Mouse (Mus musculus): Measurements from ENCODE around the gene Tmigd3. TPM values are rescaled to one million over a fixed set of nuclear protein-coding genes. Genes with fewer than 3 reads are reported as not detected.

The Tmigd3 gene
- total RNA-seq (2012; rRNA removed) (0.27 and 0.39 TPM in 2 replicates), polyA plus RNA-seq (2012; ENCODE audit: insufficient read depth in 1 of 2, insufficient read length in 2 of 2, low read depth in 1 of 2, low replicate concordance in 2 of 2, missing spikeins in 1 of 2) (under 1 TPM in 1 of 2 experiments, not detected in 1; 0.36 TPM)

DNA sequence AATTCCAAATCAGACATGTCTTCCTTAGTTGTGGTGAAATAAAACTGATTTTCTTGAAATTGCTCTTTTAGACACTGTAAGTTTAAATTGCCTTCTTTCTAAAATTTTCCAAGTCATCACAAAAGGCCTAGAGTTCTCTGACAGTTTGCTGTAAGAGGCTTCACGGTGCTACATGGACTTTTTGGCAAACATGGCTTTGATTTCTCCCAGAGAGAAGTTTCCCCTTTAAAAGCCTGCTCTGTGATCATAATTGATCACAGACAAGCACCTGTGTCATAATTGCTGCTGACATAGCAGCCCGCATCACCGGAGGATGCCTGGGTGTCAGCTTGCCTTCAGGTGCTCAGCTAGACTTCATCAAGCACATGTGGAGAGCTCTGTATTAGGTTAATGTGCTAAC is at the start of gene Tmigd3, which contains the start of gene Adora3:
Gene Tmigd3, plus strand, starts transcription at position 346 of the 400 bp plus-strand sequence.
Gene Adora3, plus strand, starts transcription at position 301 of the 400 bp plus-strand sequence.
- no peak within 1 kb of the TSS for H3K4me3 ChIP-seq (ENCODE audit: control insufficient read depth in 1 of 2, insufficient read depth in 1 of 2, low read depth in 2 of 2, low read length in 2 of 2)
- peaks cover 0 to 5% of the 10 kb centered on the region in 2 experiments; a peak in 2 of 4 replicates for H3K4me1 ChIP-seq (ENCODE audit: control insufficient read depth in 1 of 2, insufficient read depth in 2 of 2, low read length in 2 of 2)
- H3K9me3 ChIP-seq (replicated peaks; ENCODE audit: insufficient read depth, low read length): no peaks in the 10 kb centered on the region
- H3K9ac ChIP-seq (ENCODE audit: control insufficient read depth, low read depth, low read length, poor library complexity, severe bottlenecking): no peak within 1 kb of the TSS
- no peaks in the 10 kb centered on the region for H3K79me2 ChIP-seq (ENCODE audit: control insufficient read depth, insufficient read depth, low read length, poor library complexity)
- H3K27me3 ChIP-seq (ENCODE audit: control insufficient read depth in 1 of 2, insufficient read depth in 2 of 2, low read length in 2 of 2): 0 out of 4 replicates have a peak, but pooled peaks cover 0 to 2% of the 10 kb centered on the region in 2 experiments
- H3K36me3 ChIP-seq (ENCODE audit: control insufficient read depth in 1 of 2, insufficient read depth in 2 of 2, low read length in 2 of 2): no peaks in the 10 kb centered on the region
- no peak within 1 kb of the TSS for H3K27ac ChIP-seq (ENCODE audit: control insufficient read depth, low read depth, low read length)
- TF ChIP-seq ELF1 (IDR thresholded peaks at IDR 0.05; ENCODE audit: low read depth, low read length) (no peak), ZC3H11A (IDR thresholded peaks at IDR 0.05; ENCODE audit: low read depth, low read length) (no peak), NELFE (IDR thresholded peaks at IDR 0.05; ENCODE audit: low read depth, low read length) (no peak), RCOR1 (IDR thresholded peaks at IDR 0.05; ENCODE audit: low read depth, low read length) (no peak), UBTF (IDR thresholded peaks at IDR 0.05; ENCODE audit: borderline replicate concordance, insufficient read depth, low read depth, low read length) (no peak), GATA1 (IDR thresholded peaks at IDR 0.05; ENCODE audit: low read depth, low read length) (no peak), TCF12 (IDR thresholded peaks at IDR 0.05; ENCODE audit: low read depth, low read length) (no peak), CHD1 (IDR thresholded peaks at IDR 0.05; ENCODE audit: low read depth, low read length) (no peak), GABPA (IDR thresholded peaks at IDR 0.05; ENCODE audit: low read depth, low read length) (no peak), POLR2AphosphoS5 (IDR thresholded peaks at IDR 0.05; ENCODE audit: borderline replicate concordance, low read depth, low read length) (no peak), CTCF (IDR thresholded peaks at IDR 0.05 in 2 of 3, conservative IDR thresholded peaks at IDR 0.05 in 1 of 3; ENCODE audit: control insufficient read depth in 1 of 3, insufficient read depth in 1 of 3, low read depth in 2 of 3, low read length in 3 of 3, poor library complexity in 1 of 3, severe bottlenecking in 1 of 3) (no peak), ZNF384 (IDR thresholded peaks at IDR 0.05; ENCODE audit: low read depth, low read length) (no peak), KAT2A (conservative IDR thresholded peaks at IDR 0.05; ENCODE audit: low read depth, low read length) (no peak), POLR2AphosphoS2 (IDR thresholded peaks at IDR 0.05; ENCODE audit: low read length) (no peak), ZKSCAN1 (IDR thresholded peaks at IDR 0.05; ENCODE audit: low read depth, low read length) (no peak), HCFC1 (IDR thresholded peaks at IDR 0.05; ENCODE audit: low read depth, low read length) (no peak), TAL1 (IDR thresholded peaks at IDR 0.05; ENCODE audit: low read length) (no peak), MAZ (IDR thresholded peaks at IDR 0.05; ENCODE audit: low read depth, low read length) (no peak), SIN3A (IDR thresholded peaks at IDR 0.05; ENCODE audit: low read length) (no peak), SMC3 (IDR thresholded peaks at IDR 0.05; ENCODE audit: low read depth, low read length) (no peak)
- no peak for DNase-seq (ENCODE audit: low read depth, low spot score)

DNA sequence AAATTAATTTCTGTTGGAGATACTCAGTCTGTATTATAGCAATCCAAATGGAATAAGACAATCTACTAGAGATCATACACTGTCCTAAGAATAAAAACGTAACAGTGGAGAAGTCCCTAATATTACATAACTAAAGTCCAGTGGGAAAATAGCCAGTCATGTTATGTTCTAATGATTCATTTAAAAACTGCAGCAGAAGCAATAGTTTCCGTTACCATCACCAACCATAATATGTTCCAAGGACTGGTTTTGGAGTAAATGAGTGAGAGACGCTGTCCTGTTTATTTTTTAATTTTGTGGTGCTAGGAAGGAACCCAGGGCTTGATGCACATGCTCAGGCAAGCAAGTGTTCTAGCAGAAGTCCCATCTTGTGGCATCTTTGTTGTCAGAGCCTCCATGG is 49.2 kb upstream of the Tmigd3 start:
- DNase-seq (ENCODE audit: low read depth, low spot score): no peak
- no peak for TF ChIP-seq MAFK (IDR thresholded peaks at IDR 0.05; ENCODE audit: borderline replicate concordance, low read depth, low read length)
- TF ChIP-seq NRF1 (IDR thresholded peaks at IDR 0.05; ENCODE audit: insufficient read depth, low read depth, low read length, poor library complexity, severe bottlenecking): no peak
- no peak for TF ChIP-seq GABPA (IDR thresholded peaks at IDR 0.05; ENCODE audit: low read depth, low read length)
- no peak for TF ChIP-seq SMC3 (IDR thresholded peaks at IDR 0.05; ENCODE audit: low read depth, low read length)
- TF ChIP-seq CTCF (IDR thresholded peaks at IDR 0.05 in 2 of 3, conservative IDR thresholded peaks at IDR 0.05 in 1 of 3; ENCODE audit: control insufficient read depth in 1 of 3, insufficient read depth in 1 of 3, low read depth in 2 of 3, low read length in 3 of 3, poor library complexity in 1 of 3, severe bottlenecking in 1 of 3): no peak
- TF ChIP-seq ZMIZ1 (IDR thresholded peaks at IDR 0.05; ENCODE audit: low read depth, low read length): no peak
- TF ChIP-seq USF2 (IDR thresholded peaks at IDR 0.05; ENCODE audit: borderline replicate concordance in 1 of 2, insufficient read depth in 1 of 2, low read depth in 1 of 2, low read length in 2 of 2): no peak
- TF ChIP-seq GATA1 (IDR thresholded peaks at IDR 0.05; ENCODE audit: low read depth, low read length): no peak

More for the DNA sequence above, 49.2 kb upstream of the Tmigd3 start:
- H3K9me3 ChIP-seq (replicated peaks; ENCODE audit: insufficient read depth, low read length): no peaks in the 10 kb centered on the region
- no peaks in the 10 kb centered on the region for H3K79me2 ChIP-seq (ENCODE audit: control insufficient read depth, insufficient read depth, low read length, poor library complexity)
- no peak overlapping the region for H3K9ac ChIP-seq (ENCODE audit: control insufficient read depth, low read depth, low read length, poor library complexity, severe bottlenecking)
- no peaks in the 10 kb centered on the region for H3K27me3 ChIP-seq (ENCODE audit: control insufficient read depth in 1 of 2, insufficient read depth in 2 of 2, low read length in 2 of 2)
- H3K27ac ChIP-seq (ENCODE audit: control insufficient read depth, low read depth, low read length): no peak overlapping the region
- peaks cover 10 to 31% of the 10 kb centered on the region in 2 experiments for H3K4me1 ChIP-seq (ENCODE audit: control insufficient read depth in 1 of 2, insufficient read depth in 2 of 2, low read length in 2 of 2)
- no peak overlapping the region for H3K4me3 ChIP-seq (ENCODE audit: control insufficient read depth in 1 of 2, insufficient read depth in 1 of 2, low read depth in 2 of 2, low read length in 2 of 2)
- H3K36me3 ChIP-seq (ENCODE audit: control insufficient read depth in 1 of 2, insufficient read depth in 2 of 2, low read length in 2 of 2): peaks cover 0 to 22% of the 10 kb centered on the region in 2 experiments; a peak in 2 of 4 replicates
